ENCODE assay signal across 24 mouse cellular contexts in the genomic region with DNA sequence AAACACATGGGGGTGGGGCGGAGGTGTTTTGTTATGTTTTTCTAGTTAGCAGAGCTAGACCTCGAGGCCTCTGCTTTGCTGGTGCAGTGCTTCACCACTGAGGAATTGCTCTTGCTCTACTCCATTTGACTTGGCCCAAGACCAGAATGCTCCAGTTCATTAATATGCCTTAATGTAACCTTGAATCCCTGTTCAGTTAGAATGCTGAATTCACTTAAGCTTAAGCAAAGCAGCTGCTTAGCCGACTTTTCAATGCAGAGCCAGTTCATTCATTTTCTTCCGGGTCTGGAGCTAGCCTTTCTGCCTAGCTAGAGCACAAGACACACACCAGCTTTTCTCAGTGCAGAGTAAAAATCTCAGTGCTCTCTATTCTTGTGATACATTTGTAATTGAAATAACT. TPM values are rescaled to one million over a fixed set of nuclear protein-coding genes. Genes with fewer than 3 reads are reported as not detected.
DNase-seq lines count a peak whose midpoint lies in the region; ATAC-seq and TF ChIP-seq lines count a peak whose summit lies in the region.
"Had no signal": no experiment of that assay in that cellular context is flagged by ENCODE, and none has a peak within 500 bp of the region (broad histone marks: within the 10 kb centered on the region; RNA-seq: fewer than 3 reads in every experiment).

No protein-coding gene starts in this region.

- H3K36me3 ChIP-seq in forebrain, embryonic 16.5 days (ENCODE audit: control insufficient read depth, insufficient read depth): no peaks in the 10 kb centered on the region
- H3K36me3 ChIP-seq in forebrain, embryonic 10.5 days (replicated peaks): no peaks in the 10 kb centered on the region
- H3K36me3 ChIP-seq in kidney, adult 2 months (ENCODE audit: control insufficient read depth, insufficient read depth, low read length): peaks cover 5% of the 10 kb centered on the region; the same call in 1 of the 2 replicates

- no peak for TF ChIP-seq POLR2A in kidney, adult 2 months (IDR thresholded peaks at IDR 0.05; ENCODE audit: low read depth, low read length)

- no peak overlapping the region for H3K4me2 ChIP-seq in forebrain, embryonic 16.5 days (ENCODE audit: low read length)
- H3K4me2 ChIP-seq: embryonic facial prominence, embryonic 15.5 days; heart, embryonic 13.5 days had no signal

- peak; percentile 15 for DNase-seq in adrenal gland, adult 2 months
- no peak for DNase-seq in adrenal gland, postnatal 10 days
- DNase-seq in forebrain, embryonic 10.5 days (ENCODE audit: extremely low spot score, low spot score): no peak
- DNase-seq in kidney, adult 2 months: peak; percentile 61
- no peak for DNase-seq in kidney, postnatal 4 days
- peak; percentile 24 to 42 for DNase-seq in kidney, postnatal 36 days
- DNase-seq in kidney, adult 18-20 months: no peak
- DNase-seq: adrenal gland, postnatal 25 days; B cell, adult 2 months; cerebellum, adult 11 months; cerebellum, adult 8-10 months; cerebellum, postnatal 14 days; embryo, embryonic 11 days; gastrocnemius, adult 2 months; gastrocnemius, postnatal 25 days; heart, adult 11 months; heart, postnatal 36 days had no signal

- peak; percentile 52 for ATAC-seq in forebrain, embryonic 16.5 days
- ATAC-seq: CD4-positive, CD25-positive, alpha-beta regulatory T cell, adult 4 months; hindbrain, postnatal 0 days had no signal

- TF ChIP-seq CTCF in kidney, adult 2 months (conservative IDR thresholded peaks at IDR 0.05; ENCODE audit: insufficient read depth, insufficient read length, low read depth, low read length): no peak

- 44% methylated on average over 4 of the region's 4 CpGs for WGBS in forebrain, embryonic 16.5 days
- 87% methylated on average over 4 of the region's 4 CpGs for WGBS in forebrain, embryonic 10.5 days
- WGBS in kidney, adult 2 months: 50% methylated on average over 4 of the region's 4 CpGs

- H3K9me3 ChIP-seq in forebrain, embryonic 16.5 days (ENCODE audit: control insufficient read depth, low read length): no peaks in the 10 kb centered on the region
- no peaks in the 10 kb centered on the region for H3K9me3 ChIP-seq in forebrain, embryonic 10.5 days
- H3K9me3 ChIP-seq: embryonic facial prominence, embryonic 15.5 days; G1E; heart, embryonic 13.5 days had no signal

- no peaks in the 10 kb centered on the region for H3K4me1 ChIP-seq in forebrain, embryonic 16.5 days (replicated peaks; ENCODE audit: control insufficient read depth, insufficient read depth, low read length)
- no peaks in the 10 kb centered on the region for H3K4me1 ChIP-seq in forebrain, embryonic 10.5 days
- no peaks in the 10 kb centered on the region for H3K4me1 ChIP-seq in kidney, adult 2 months (ENCODE audit: control insufficient read depth, insufficient read depth, low read length)
- H3K4me1 ChIP-seq: embryonic facial prominence, embryonic 15.5 days; heart, embryonic 13.5 days had no signal

- H3K27ac ChIP-seq in forebrain, embryonic 16.5 days (ENCODE audit: low read length): no peak overlapping the region
- H3K27ac ChIP-seq in forebrain, embryonic 10.5 days: no peak overlapping the region
- no peak overlapping the region for H3K27ac ChIP-seq in kidney, adult 2 months (ENCODE audit: insufficient read depth, low read depth, low read length)
- H3K27ac ChIP-seq: embryonic facial prominence, embryonic 15.5 days; gastrocnemius, adult 2 months; heart, embryonic 13.5 days; hindbrain, postnatal 0 days had no signal

- no peak overlapping the region for H3K9ac ChIP-seq in forebrain, embryonic 16.5 days (replicated peaks; ENCODE audit: low read depth, low read length)
- H3K9ac ChIP-seq: embryonic facial prominence, embryonic 15.5 days; heart, embryonic 13.5 days had no signal

- H3K27me3 ChIP-seq in forebrain, embryonic 16.5 days (replicated peaks; ENCODE audit: control insufficient read depth, insufficient read depth, low read length): no peaks in the 10 kb centered on the region
- no peaks in the 10 kb centered on the region for H3K27me3 ChIP-seq in forebrain, embryonic 10.5 days (ENCODE audit: poor library complexity, severe bottlenecking)
- no peaks in the 10 kb centered on the region for H3K27me3 ChIP-seq in kidney, adult 2 months (replicated peaks; ENCODE audit: control insufficient read depth, insufficient read depth, low read length)
- H3K27me3 ChIP-seq: embryonic facial prominence, embryonic 15.5 days; heart, embryonic 13.5 days had no signal

- no peak overlapping the region for H3K4me3 ChIP-seq in forebrain, embryonic 16.5 days (replicated peaks; ENCODE audit: low read length)
- no peak overlapping the region for H3K4me3 ChIP-seq in forebrain, embryonic 10.5 days
- H3K4me3 ChIP-seq in kidney, adult 2 months (ENCODE audit: insufficient read depth, low read depth, low read length): no peak overlapping the region
- H3K4me3 ChIP-seq: embryonic facial prominence, embryonic 15.5 days; erythroblast, embryonic 14.5 days; gastrocnemius, adult 2 months; heart, embryonic 13.5 days had no signal

RNA-seq across cellular contexts. Expression of a gene that starts 29.6 kb away (rescaled TPM):
- total RNA-seq in adrenal gland, adult 2 months (2021): 10 to 100 TPM; 16.8 to 19.9 TPM
- 5.1 and 5.2 TPM in 2 replicates for polyA plus RNA-seq in adrenal gland, adult 2 months (2012; rRNA removed)
- total RNA-seq in adrenal gland, postnatal 10 days (2021): 10 to 100 TPM; 22.1 to 26.7 TPM
- 1.7 and 2.7 TPM in 2 replicates for polyA plus RNA-seq in forebrain, embryonic 16.5 days (2015; fragmentation: Nextera tagmentation; extraction: Ambion mirVana)
- 1.3 and 1.6 TPM in 2 replicates for polyA plus RNA-seq in forebrain, embryonic 10.5 days (2016; fragmentation: Nextera tagmentation; extraction: Ambion mirVana)
- polyA plus RNA-seq in kidney, adult 2 months (2012; rRNA removed): 16.6 and 18.7 TPM in 2 replicates

RNA-seq across cellular contexts. Expression of a gene that starts 30.1 kb away (rescaled TPM):
- total RNA-seq in adrenal gland, adult 2 months (2021): 10 to 100 TPM; 50.6 to 55.0 TPM
- 67.2 and 68.1 TPM in 2 replicates for polyA plus RNA-seq in adrenal gland, adult 2 months (2012; rRNA removed)
- 10 to 100 TPM; 48.5 to 52.5 TPM for total RNA-seq in adrenal gland, postnatal 10 days (2021)
- 25.2 and 28.7 TPM in 2 replicates for polyA plus RNA-seq in forebrain, embryonic 16.5 days (2015; fragmentation: Nextera tagmentation; extraction: Ambion mirVana)
- polyA plus RNA-seq in forebrain, embryonic 10.5 days (2016; fragmentation: Nextera tagmentation; extraction: Ambion mirVana): 17.8 and 18.0 TPM in 2 replicates
- polyA plus RNA-seq in kidney, adult 2 months (2012; rRNA removed): 40.2 and 51.3 TPM in 2 replicates

Comparison
In these comparisons a context has a peak if more than half of its experiments do, and no peak if none do; other contexts are left out.
1. DNase-seq: peak in adrenal gland, adult 2 months (single experiment), kidney, adult 2 months (single experiment) and kidney, postnatal 36 days (2 of 2); none in adrenal gland, postnatal 10 days (single experiment), forebrain, embryonic 10.5 days (single experiment), kidney, postnatal 4 days (0 of 2) and kidney, adult 18-20 months (single experiment).